8 mouse cellular contexts compared by ENCODE assay signal in the genomic region with DNA sequence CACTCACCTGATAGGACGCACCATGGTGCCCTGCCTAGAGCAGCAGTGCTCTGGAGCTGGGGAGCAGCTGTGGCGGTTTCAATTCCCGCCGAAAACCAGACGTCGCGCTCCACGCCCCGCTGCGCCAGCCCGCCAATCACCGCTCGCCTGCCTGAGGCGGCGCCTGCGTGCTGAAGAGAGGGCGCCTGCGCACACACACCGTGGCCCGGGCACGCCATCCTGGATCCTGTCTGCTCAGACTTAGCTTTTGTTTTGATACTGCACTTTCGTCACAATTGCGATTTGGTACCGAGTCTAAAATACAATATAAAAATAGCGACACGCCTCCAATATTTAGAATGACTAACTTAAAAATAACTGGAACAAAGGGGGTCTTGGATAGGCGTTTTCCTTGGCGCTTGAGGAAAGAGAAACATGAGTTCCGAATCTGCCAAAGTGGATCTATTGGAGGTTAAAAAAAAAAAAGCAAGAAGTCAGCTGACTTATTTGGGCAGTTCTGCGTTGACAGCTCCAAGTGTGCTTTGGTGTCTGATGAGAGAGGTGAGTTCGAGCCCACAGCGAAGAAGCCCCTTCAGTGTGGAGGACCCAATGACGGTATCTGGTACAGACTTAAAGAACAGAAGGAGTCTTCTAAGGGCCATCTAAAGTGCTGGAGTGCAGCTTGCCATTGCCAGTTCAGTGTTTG. TPM values are rescaled to one million over a fixed set of nuclear protein-coding genes. Genes with fewer than 3 reads are reported as not detected.
DNase-seq lines count a peak whose midpoint lies in the region; ATAC-seq and TF ChIP-seq lines count a peak whose summit lies in the region.

A gene (minus strand): TSS at position 101 of the 685 bp plus-strand sequence.
A gene (plus strand): TSS at position 476 of the 685 bp plus-strand sequence.

- H3K4me3 ChIP-seq in embryonic facial prominence, embryonic 13.5 days: peak within 1 kb of the TSS; percentile 76
- peak within 1 kb of the TSS; percentile 88 for H3K4me3 ChIP-seq in kidney, adult 2 months (ENCODE audit: insufficient read depth, low read depth, low read length)
- peak within 1 kb of the TSS; percentile 75 for H3K4me3 ChIP-seq in limb, embryonic 12.5 days (replicated peaks)
- peak within 1 kb of the TSS; percentile 60 for H3K4me3 ChIP-seq in midbrain, embryonic 15.5 days
- peak within 1 kb of the TSS; percentile 80 for H3K4me3 ChIP-seq in spleen, adult 2 months (ENCODE audit: extremely low read depth, insufficient read depth, insufficient read length)

- H3K27me3 ChIP-seq in embryonic facial prominence, embryonic 13.5 days: no peaks in the 10 kb centered on the region
- no peaks in the 10 kb centered on the region for H3K27me3 ChIP-seq in kidney, adult 2 months (replicated peaks; ENCODE audit: control insufficient read depth, insufficient read depth, low read length)
- H3K27me3 ChIP-seq in limb, embryonic 12.5 days: no peaks in the 10 kb centered on the region
- no peaks in the 10 kb centered on the region for H3K27me3 ChIP-seq in midbrain, embryonic 15.5 days (replicated peaks)
- no peaks in the 10 kb centered on the region for H3K27me3 ChIP-seq in spleen, adult 2 months (ENCODE audit: control insufficient read depth, insufficient read depth, low read length)

- ATAC-seq in embryonic facial prominence, embryonic 13.5 days (ENCODE audit: insufficient number of reproducible peaks, insufficient read depth, low FRiP score, low TSS enrichment, low read depth): peak; percentile 94
- ATAC-seq in limb, embryonic 12.5 days (ENCODE audit: insufficient number of reproducible peaks, insufficient read depth, low FRiP score, low TSS enrichment, low read depth): peak; percentile 95
- peak; percentile 98 for ATAC-seq in midbrain, embryonic 15.5 days (replicated peaks)

- WGBS in embryonic facial prominence, embryonic 13.5 days: under 1% methylated on average over 33 of the region's 33 CpGs
- WGBS in kidney, adult 2 months: under 1% methylated on average over 33 of the region's 33 CpGs
- WGBS in limb, embryonic 12.5 days: under 1% methylated on average over 33 of the region's 33 CpGs
- under 1% methylated on average over 33 of the region's 33 CpGs for WGBS in midbrain, embryonic 15.5 days
- WGBS in spleen, adult 2 months: under 1% methylated on average over 33 of the region's 33 CpGs

- no peak for TF ChIP-seq POLR2A in kidney, adult 2 months (IDR thresholded peaks at IDR 0.05; ENCODE audit: low read depth, low read length)
- TF ChIP-seq POLR2A in spleen, adult 2 months (IDR thresholded peaks at IDR 0.05; ENCODE audit: low read depth, low read length): no peak

- H3K36me3 ChIP-seq in embryonic facial prominence, embryonic 13.5 days: peaks cover 13% of the 10 kb centered on the region; the same call in 1 of the 2 replicates
- H3K36me3 ChIP-seq in kidney, adult 2 months (ENCODE audit: control insufficient read depth, insufficient read depth, low read length): peaks cover under 1% of the 10 kb centered on the region; the same call in 1 of the 2 replicates
- H3K36me3 ChIP-seq in limb, embryonic 12.5 days: peaks cover 4% of the 10 kb centered on the region; the same call in 1 of the 2 replicates
- H3K36me3 ChIP-seq in midbrain, embryonic 15.5 days (replicated peaks): peaks cover 5% of the 10 kb centered on the region; the same call in 1 of the 2 replicates
- H3K36me3 ChIP-seq in spleen, adult 2 months (ENCODE audit: control insufficient read depth, insufficient read depth, low read length): peaks cover 14% of the 10 kb centered on the region

- peak within 1 kb of the TSS; percentile 11; the same call in 1 of the 2 replicates for H3K27ac ChIP-seq in embryonic facial prominence, embryonic 13.5 days
- H3K27ac ChIP-seq in kidney, adult 2 months (ENCODE audit: insufficient read depth, low read depth, low read length): peak within 1 kb of the TSS; percentile 44; the same call in 1 of the 2 replicates
- H3K27ac ChIP-seq in limb, embryonic 12.5 days: no peak within 1 kb of the TSS
- H3K27ac ChIP-seq in midbrain, embryonic 15.5 days: peak within 1 kb of the TSS; percentile 66
- peak within 1 kb of the TSS; percentile 21 for H3K27ac ChIP-seq in spleen, adult 2 months (ENCODE audit: insufficient read depth, low read length)

- DNase-seq in 3134 (ENCODE audit: extremely low read depth, insufficient read length, low spot score): peak; percentile 96
- peak; percentile 96 to 97 for DNase-seq in adrenal gland, postnatal 36 days
- peak; percentile 94 to 97 for DNase-seq in heart, adult 18-20 months
- peak; percentile 97 for DNase-seq in kidney, adult 2 months
- peak; percentile 93 for DNase-seq in spleen, adult 2 months (ENCODE audit: low read depth in 1 of 2, low spot score in 2 of 2)

- TF ChIP-seq CTCF in kidney, adult 2 months (conservative IDR thresholded peaks at IDR 0.05; ENCODE audit: insufficient read depth, insufficient read length, low read depth, low read length): no peak
- TF ChIP-seq CTCF in spleen, adult 2 months (IDR thresholded peaks at IDR 0.05; ENCODE audit: extremely low read depth, insufficient read depth, insufficient read length, insufficient replicate concordance): no peak

- H3K9me3 ChIP-seq in embryonic facial prominence, embryonic 13.5 days: no peaks in the 10 kb centered on the region
- no peaks in the 10 kb centered on the region for H3K9me3 ChIP-seq in limb, embryonic 12.5 days
- no peaks in the 10 kb centered on the region for H3K9me3 ChIP-seq in midbrain, embryonic 15.5 days

- peak within 1 kb of the TSS; percentile 87 for H3K9ac ChIP-seq in embryonic facial prominence, embryonic 13.5 days
- peak within 1 kb of the TSS; percentile 84 for H3K9ac ChIP-seq in limb, embryonic 12.5 days (replicated peaks)
- peak within 1 kb of the TSS; percentile 53 for H3K9ac ChIP-seq in midbrain, embryonic 15.5 days

- H3K4me2 ChIP-seq in embryonic facial prominence, embryonic 13.5 days: peak within 1 kb of the TSS; percentile 96
- H3K4me2 ChIP-seq in limb, embryonic 12.5 days: peak within 1 kb of the TSS; percentile 95
- H3K4me2 ChIP-seq in midbrain, embryonic 15.5 days: peak within 1 kb of the TSS; percentile 92

- H3K4me1 ChIP-seq in embryonic facial prominence, embryonic 13.5 days: peaks cover 30% of the 10 kb centered on the region
- H3K4me1 ChIP-seq in kidney, adult 2 months (ENCODE audit: control insufficient read depth, insufficient read depth, low read length): peaks cover 6% of the 10 kb centered on the region; the same call in 1 of the 2 replicates
- H3K4me1 ChIP-seq in limb, embryonic 12.5 days (replicated peaks): peaks cover 30% of the 10 kb centered on the region
- H3K4me1 ChIP-seq in midbrain, embryonic 15.5 days: peaks cover 22% of the 10 kb centered on the region
- peaks cover 7% of the 10 kb centered on the region for H3K4me1 ChIP-seq in spleen, adult 2 months (ENCODE audit: control insufficient read depth, insufficient read depth, insufficient read length)

RNA-seq across cellular contexts. Expression of the first gene that starts in this region (rescaled TPM):
- 1 to 10 TPM; 2.1 to 2.3 TPM for total RNA-seq in adrenal gland, postnatal 36 days (2021)
- 52.7 and 60.5 TPM in 2 replicates for polyA plus RNA-seq in embryonic facial prominence, embryonic 13.5 days (2015; fragmentation: Nextera tagmentation; extraction: Ambion mirVana)
- total RNA-seq in heart, adult 18-20 months (2021): under 1 TPM; 0.65 to 0.82 TPM
- polyA plus RNA-seq in kidney, adult 2 months (2012; rRNA removed): 0.54 and 0.75 TPM in 2 replicates
- polyA plus RNA-seq in limb, embryonic 12.5 days (2016; fragmentation: Nextera tagmentation; extraction: Ambion mirVana): 70.5 and 79.0 TPM in 2 replicates
- 14.2 and 14.6 TPM in 2 replicates for polyA plus RNA-seq in midbrain, embryonic 15.5 days (2015; fragmentation: Nextera tagmentation; extraction: Ambion mirVana)
- polyA plus RNA-seq in spleen, adult 2 months (2012; rRNA removed): 3.2 and 4.1 TPM in 2 replicates

RNA-seq across cellular contexts. Expression of the second gene that starts in this region (rescaled TPM):
- total RNA-seq in adrenal gland, postnatal 36 days (2021): 10 to 100 TPM; 21.4 to 21.5 TPM
- 17.2 and 17.8 TPM in 2 replicates for polyA plus RNA-seq in embryonic facial prominence, embryonic 13.5 days (2015; fragmentation: Nextera tagmentation; extraction: Ambion mirVana)
- total RNA-seq in heart, adult 18-20 months (2021): 10 to 100 TPM; 11.2 to 13.9 TPM
- 5.9 and 8.7 TPM in 2 replicates for polyA plus RNA-seq in kidney, adult 2 months (2012; rRNA removed)
- 12.6 and 15.1 TPM in 2 replicates for polyA plus RNA-seq in limb, embryonic 12.5 days (2016; fragmentation: Nextera tagmentation; extraction: Ambion mirVana)
- polyA plus RNA-seq in midbrain, embryonic 15.5 days (2015; fragmentation: Nextera tagmentation; extraction: Ambion mirVana): 29.2 and 30.5 TPM in 2 replicates
- 3.0 and 4.4 TPM in 2 replicates for polyA plus RNA-seq in spleen, adult 2 months (2012; rRNA removed)
